Mouse (Mus musculus) CH12.LX (cell line): ENCODE data around the gene Cmas. TPM values are rescaled to one million over a fixed set of nuclear protein-coding genes. Genes with fewer than 3 reads are reported as not detected.

ENCODE experiments used
- DNase-seq: peaks from one replicate; pipeline ENCODE4 v3.0.0-alpha.2; 2013; ENCODE audit errors: extremely low read depth
- H3K27ac ChIP-seq: 2 replicates; pipeline ENCODE4 v1.5.1; 2012; ENCODE audit warnings: low read depth, mild to moderate bottlenecking, control low read depth, moderate library complexity; ENCODE audit not compliant: insufficient read depth
- H3K27me3 ChIP-seq: replicated peaks from 2 replicates; pipeline ENCODE3; 2012; ENCODE audit warnings: inconsistent platforms
- H3K36me3 ChIP-seq, 2 experiments: replicated peaks in 1 of 2; 2 replicates each; pipeline versions ENCODE3 to v1.6.1; 2012; ENCODE audit warnings: inconsistent platforms in 1 of 2, low read length in 1 of 2, mild to moderate bottlenecking in 1 of 2, mixed read lengths in 1 of 2, moderate library complexity in 1 of 2; ENCODE audit not compliant: control insufficient read depth in 1 of 2, insufficient read depth in 1 of 2
- H3K4me1 ChIP-seq, 2 experiments: 2 replicates each; pipeline ENCODE4 v1.6.1; 2012; ENCODE audit warnings: inconsistent platforms in 1 of 2, moderate library complexity in 1 of 2; ENCODE audit not compliant: insufficient read depth in 2 of 2, control insufficient read depth in 1 of 2
- H3K4me2 ChIP-seq: 2 replicates; pipeline ENCODE4 v1.6.1; 2012; ENCODE audit warnings: low read depth, mild to moderate bottlenecking, control low read depth; ENCODE audit not compliant: poor library complexity, insufficient read depth, severe bottlenecking
- H3K4me3 ChIP-seq, 3 experiments: fragments of 150-350 bp in 1 of 3; sonication (generic) in 1 of 3; replicated peaks in 1 of 3; 2 replicates each; pipeline versions ENCODE3 to v1.5.1; 2011 to 2012; ENCODE audit warnings: low read depth in 2 of 3, low read length in 2 of 3, mild to moderate bottlenecking in 2 of 3, moderate library complexity in 2 of 3, control low read depth in 1 of 3, improper control_type of control experiment in 1 of 3, inconsistent platforms in 1 of 3, mixed read lengths in 1 of 3; ENCODE audit not compliant: poor library complexity in 1 of 3
- H3K79me2 ChIP-seq: replicated peaks from 2 replicates; pipeline ENCODE4 v1.6.1; 2012; ENCODE audit warnings: mild to moderate bottlenecking, moderate library complexity; ENCODE audit not compliant: control insufficient read depth, poor library complexity, insufficient read depth, severe bottlenecking; ENCODE audit errors: extremely low read depth
- H3K9ac ChIP-seq: 2 replicates; pipeline ENCODE4 v1.6.1; 2012; ENCODE audit warnings: low read depth, mild to moderate bottlenecking, control low read depth, moderate library complexity; ENCODE audit not compliant: insufficient read depth
- H3K9me3 ChIP-seq: replicated peaks from 2 replicates; pipeline ENCODE3; 2012; ENCODE audit warnings: low read length, inconsistent platforms, mixed read lengths
- BHLHE40 ChIP-seq: IDR thresholded peaks from 2 replicates; pipeline ENCODE4 v1.6.1; 2011; ENCODE audit warnings: mild to moderate bottlenecking, low read depth, low read length, improper control_type of control experiment
- CTCF ChIP-seq, 2 experiments: IDR thresholded peaks in 1 of 2; conservative IDR thresholded peaks in 1 of 2; 2 replicates each; pipeline ENCODE4 v1.5.1; 2011 to 2012; ENCODE audit warnings: low read depth in 2 of 2, low read length in 2 of 2, improper control_type of control experiment in 1 of 2, inconsistent platforms in 1 of 2, mild to moderate bottlenecking in 1 of 2, moderate library complexity in 1 of 2
- E2F4 ChIP-seq: IDR thresholded peaks from 2 replicates; pipeline ENCODE4 v1.6.1; 2011; ENCODE audit warnings: low read depth, low read length, improper control_type of control experiment; ENCODE audit not compliant: insufficient replicate concordance
- ELF1 ChIP-seq: IDR thresholded peaks from 2 replicates; pipeline ENCODE4 v1.6.1; 2014; ENCODE audit warnings: low read depth, mild to moderate bottlenecking, inconsistent platforms, low read length, improper control_type of control experiment
- HCFC1 ChIP-seq: IDR thresholded peaks from 2 replicates; pipeline ENCODE4 v1.6.1; 2012; ENCODE audit warnings: low read depth, mild to moderate bottlenecking, inconsistent platforms, low read length, improper control_type of control experiment
- JUN ChIP-seq: IDR thresholded peaks from 2 replicates; pipeline ENCODE4 v1.6.1; 2011; ENCODE audit warnings: low read depth, mild to moderate bottlenecking, low read length, improper control_type of control experiment, moderate library complexity; ENCODE audit not compliant: insufficient read depth
- JUND ChIP-seq: conservative IDR thresholded peaks from 2 replicates; pipeline ENCODE4 v1.6.1; 2011; ENCODE audit warnings: low read depth, low read length, improper control_type of control experiment
- MAX ChIP-seq: IDR thresholded peaks from 2 replicates; pipeline ENCODE4 v1.6.1; 2011; ENCODE audit warnings: low read length, improper control_type of control experiment
- MAZ ChIP-seq: IDR thresholded peaks from 2 replicates; pipeline ENCODE4 v1.6.1; 2012; ENCODE audit warnings: low read depth, mild to moderate bottlenecking, inconsistent platforms, low read length, improper control_type of control experiment, moderate library complexity
- MEF2A ChIP-seq: IDR thresholded peaks from 2 replicates; pipeline ENCODE4 v1.6.1; 2014; ENCODE audit warnings: low read depth, mild to moderate bottlenecking, inconsistent platforms, low read length, improper control_type of control experiment, borderline replicate concordance
- NRF1 ChIP-seq: IDR thresholded peaks from 2 replicates; pipeline ENCODE4 v1.6.1; 2014; ENCODE audit warnings: low read depth, mild to moderate bottlenecking, inconsistent platforms, low read length, improper control_type of control experiment, moderate library complexity
- PAX5 ChIP-seq: IDR thresholded peaks from 2 replicates; pipeline ENCODE4 v1.6.1; 2012; ENCODE audit warnings: low read length, inconsistent platforms, mixed read lengths
- TCF12 ChIP-seq: IDR thresholded peaks from 2 replicates; pipeline ENCODE4 v1.6.1; 2014; ENCODE audit warnings: low read depth, mild to moderate bottlenecking, inconsistent platforms, low read length, improper control_type of control experiment
- USF1 ChIP-seq: IDR thresholded peaks from 2 replicates; pipeline ENCODE4 v1.6.1; 2014; ENCODE audit warnings: low read depth, mild to moderate bottlenecking, inconsistent platforms, low read length, improper control_type of control experiment
- ZNF384 ChIP-seq: IDR thresholded peaks from 2 replicates; pipeline ENCODE4 v1.6.1; 2012; ENCODE audit warnings: low read depth, low read length, improper control_type of control experiment, inconsistent platforms
- dilution Hi-C: fragments of 300-500 bp; cut with MboI; formaldehyde crosslinking; loops from 2 replicates; pipeline ENCODE4 v1.14.3; 2020; ENCODE audit warnings: low sequenced_read_pairs; ENCODE audit not compliant: extremely low pct_unique_long_range_greater_than_20kb, extremely low pct_ligation_motif_present
- in situ Hi-C: fragments of 300-500 bp; cut with MboI; formaldehyde crosslinking; loops from 3 replicates; pipeline ENCODE4 v1.14.3; 2019; ENCODE audit warnings: low sequenced_read_pairs, low pct_ligation_motif_present, low pct_unique_long_range_greater_than_20kb, mixed read lengths
- polyA plus RNA-seq: library from polyadenylated mRNA; unstranded; fragments of >175 nt; gene quantifications from 2 replicates; pipeline ENCODE4 v1.2.1, GENCODE M21; 2012; ENCODE audit warnings: low read depth; ENCODE audit not compliant: insufficient read length
- total RNA-seq, 2 experiments: library from RNA; depleted of rRNA; stranded (reverse); fragments of 300-350 nt in 1 of 2; fragments of >200 nt in 1 of 2; gene quantifications; 2 replicates each; pipeline ENCODE4 v1.2.3; 2012 to 2014

Gene Cmas
- total and polyA plus RNA-seq, 3 experiments: 39.5 to 63.9 (median 62.4) TPM

- Histone ChIP-seq H3K9me3 (no peaks in the 10 kb centered on the region), H3K4me3 (no peak overlapping the region)
- TF ChIP-seq BHLHE40: no peak
- no peak for TF ChIP-seq HCFC1
- no peak for TF ChIP-seq CTCF (conservative IDR thresholded peaks at IDR 0.05 in 1 of 2, IDR thresholded peaks at IDR 0.05 in 1 of 2; ENCODE audit: low read depth in 2 of 2, low read length in 2 of 2)
- TF ChIP-seq JUN: no peak
- TF ChIP-seq MAZ: no peak
- no peak for TF ChIP-seq MAX
- no peak for TF ChIP-seq ELF1
- TF ChIP-seq, all 38 proteins: peak for 0
- no peak for DNase-seq
- in situ Hi-C loops (loop anchor here (25.0 kb wide), 1 partner anchor 1251 kb away; no protein-coding TSS in a partner anchor), dilution Hi-C loops (no loop called here)
- Histone ChIP-seq H3K4me2 (no peak overlapping the region), H3K79me2 (no peaks in the 10 kb centered on the region), H3K9ac (no peak overlapping the region), H3K36me3 (no peaks in the 10 kb centered on the region), H3K4me1 (no peaks in the 10 kb centered on the region), H3K27ac (no peak overlapping the region), H3K27me3 (no peaks in the 10 kb centered on the region)
Observed at GRCm38 (mm10) chr6:142738637-142739036, 17.8 kb upstream of the Cmas start.

GRCm38 (mm10) chr6:142741763-142742162 is 14.7 kb upstream of the Cmas start:
- H3K9me3 ChIP-seq: no peaks in the 10 kb centered on the region
- DNase-seq: no peak
- no peak overlapping the region for H3K4me3 ChIP-seq
- TF ChIP-seq MAZ: no peak
- no peak for TF ChIP-seq TCF12
- no peak for TF ChIP-seq ELF1
- TF ChIP-seq E2F4: no peak
- no peak for TF ChIP-seq USF1
- TF ChIP-seq NRF1: no peak
- TF ChIP-seq ZNF384: no peak
- TF ChIP-seq MEF2A: no peak
- no peak for TF ChIP-seq PAX5
- TF ChIP-seq JUND: no peak
- TF ChIP-seq, all 38 proteins: peak for 0
- in situ Hi-C loops: loop anchor here (25.0 kb wide), 1 partner anchor 1254 kb away; no protein-coding TSS in a partner anchor
- Histone ChIP-seq H3K27ac (no peak overlapping the region), H3K9ac (no peak overlapping the region), H3K36me3 (no peaks in the 10 kb centered on the region), H3K79me2 (no peaks in the 10 kb centered on the region), H3K27me3 (no peaks in the 10 kb centered on the region), H3K4me1 (peaks cover 0 to 5% of the 10 kb centered on the region in 2 experiments; a peak in 2 of 4 replicates), H3K4me2 (no peak overlapping the region)
- dilution Hi-C loops: no loop called here
